Mouse (Mus musculus) CD8-positive naive resting alpha-beta T cell, adult 2 months (primary cell): ENCODE data around the gene Nufip2.
"Not testable (repeated sequence)": the region's sequence is repeated elsewhere in the genome, so short reads cannot be mapped to it uniquely, and the experiment has no call there.

Experiments used
- DNase-seq, 2 experiments: peaks; one replicate each; pipeline ENCODE4 v3.0.0; 2022; ENCODE audit warnings: low read depth in 2 of 2, low spot score in 2 of 2

Gene Nufip2

DNA sequence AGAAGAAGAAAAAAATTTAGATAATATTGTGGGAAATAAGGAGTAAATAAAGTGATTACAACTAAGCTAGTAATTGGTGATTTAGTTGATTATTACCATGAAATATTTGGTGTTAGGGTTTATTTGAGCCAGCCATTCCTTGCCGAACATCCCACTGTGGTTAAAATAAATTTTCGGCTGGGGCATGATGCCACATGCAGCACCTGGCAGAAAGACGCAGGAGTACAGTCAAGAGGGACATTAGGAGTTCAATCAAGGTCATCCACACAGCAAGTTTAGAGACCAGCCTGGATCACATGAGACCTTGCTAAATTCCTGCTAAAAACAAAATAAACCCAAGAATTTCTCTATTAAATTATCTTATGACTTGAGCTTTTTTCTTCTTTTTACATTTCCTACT, 23.1 kb downstream of the Nufip2 start:
- no peak for DNase-seq

DNA sequence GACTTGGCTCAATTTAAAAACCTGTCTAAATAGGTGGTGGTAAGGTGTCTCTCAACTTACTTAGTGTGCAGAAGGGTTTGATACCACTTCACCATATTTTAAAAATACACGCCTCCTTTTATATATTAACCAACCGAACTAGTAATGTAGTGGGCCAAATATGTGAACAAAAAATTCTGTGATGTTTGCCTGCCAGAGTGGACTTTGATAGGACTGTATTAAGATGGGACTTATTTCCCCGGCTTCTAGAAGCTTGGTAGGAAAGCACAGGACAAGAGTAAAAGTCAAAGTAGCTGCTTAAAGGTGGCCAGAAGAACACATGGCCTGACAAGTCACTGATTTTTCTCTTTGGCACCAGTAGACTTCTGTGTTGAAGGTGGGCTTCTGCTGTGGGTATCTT, 27.8 kb downstream of the Nufip2 start:
- no peak for DNase-seq

DNA sequence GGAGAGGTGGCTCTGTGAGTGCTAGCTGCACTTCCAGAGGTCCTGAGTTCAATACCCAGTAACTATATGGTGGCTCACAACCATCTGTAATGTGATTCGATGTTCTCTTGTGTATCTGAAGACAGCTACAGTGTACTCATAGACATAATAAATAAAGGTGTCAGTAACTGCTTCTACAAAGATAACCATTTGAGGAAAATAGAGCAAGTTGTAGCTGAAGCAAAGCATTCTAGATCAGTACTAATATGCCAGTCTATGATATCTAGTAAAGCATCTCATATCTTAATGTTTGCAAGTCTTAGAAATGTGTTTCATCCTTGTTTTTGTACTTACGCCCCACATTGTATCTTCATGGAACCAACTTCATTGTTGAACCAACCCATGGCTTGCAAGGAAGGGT, 33.1 kb downstream of the Nufip2 start:
- DNase-seq, result no peak

DNA sequence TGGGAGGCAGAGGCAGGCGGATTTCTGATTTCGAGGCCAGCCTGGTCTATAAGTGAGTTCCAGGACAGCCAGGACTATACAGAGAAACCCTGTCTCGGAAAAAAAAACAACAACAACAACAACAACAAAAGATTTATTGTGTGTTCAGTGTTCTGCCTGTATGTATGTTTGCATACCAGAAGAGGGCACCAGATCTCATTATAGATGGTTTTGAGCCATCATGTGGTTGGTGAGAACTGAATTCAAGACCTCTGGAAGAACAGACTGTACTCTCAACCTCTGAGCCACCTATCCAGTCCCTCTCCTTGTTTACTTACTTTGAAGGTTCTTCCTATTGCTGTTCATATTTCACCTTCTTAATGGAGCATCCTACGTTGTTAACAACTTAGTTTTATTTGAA, 35.4 kb downstream of the Nufip2 start:
- no peak for DNase-seq

DNA sequence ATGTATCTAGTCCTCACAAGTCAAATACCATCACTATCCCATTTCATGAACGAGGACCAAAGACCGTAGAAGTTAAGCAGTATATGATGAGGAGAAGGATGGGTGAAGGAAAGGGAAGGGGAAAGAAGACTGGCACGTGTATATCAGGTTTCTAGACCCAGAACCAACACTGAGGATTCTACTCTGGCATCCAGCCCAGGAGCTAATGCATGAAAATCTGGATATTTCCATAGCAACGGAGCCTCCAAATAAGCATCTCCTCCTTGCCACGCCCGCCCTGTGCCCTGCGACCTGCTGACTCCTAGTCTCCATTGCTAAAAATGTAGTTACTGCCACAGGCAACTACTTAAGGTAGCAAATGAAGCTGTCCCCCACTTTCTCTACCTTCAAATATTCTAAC, 38.8 kb downstream of the Nufip2 start:
- DNase-seq, result no peak

DNA sequence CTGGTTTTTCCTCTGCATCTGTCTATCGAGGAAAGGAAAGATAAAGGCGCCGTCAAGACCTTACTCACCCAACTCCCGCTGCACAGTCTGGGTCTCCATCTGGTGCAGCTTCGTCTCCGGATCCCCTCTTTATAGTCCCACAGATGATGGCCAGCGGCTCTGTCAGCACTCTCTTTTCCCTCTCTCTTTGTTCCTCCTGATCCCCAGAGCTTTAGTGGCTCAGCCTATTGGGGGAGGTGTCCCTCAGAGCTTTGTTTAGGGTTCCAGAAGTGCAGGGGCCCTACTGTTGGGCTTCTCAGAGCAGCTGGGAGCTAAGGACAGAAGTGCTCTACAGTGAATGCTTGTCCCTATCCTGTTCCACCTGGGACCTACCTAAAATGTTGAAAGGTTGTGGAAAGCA, 39.2 kb downstream of the Nufip2 start, which contains the start of gene Cryba1:
Cryba1 (minus strand) TSS at position 101 of the 400 bp plus-strand sequence.
- no peak for DNase-seq

DNA sequence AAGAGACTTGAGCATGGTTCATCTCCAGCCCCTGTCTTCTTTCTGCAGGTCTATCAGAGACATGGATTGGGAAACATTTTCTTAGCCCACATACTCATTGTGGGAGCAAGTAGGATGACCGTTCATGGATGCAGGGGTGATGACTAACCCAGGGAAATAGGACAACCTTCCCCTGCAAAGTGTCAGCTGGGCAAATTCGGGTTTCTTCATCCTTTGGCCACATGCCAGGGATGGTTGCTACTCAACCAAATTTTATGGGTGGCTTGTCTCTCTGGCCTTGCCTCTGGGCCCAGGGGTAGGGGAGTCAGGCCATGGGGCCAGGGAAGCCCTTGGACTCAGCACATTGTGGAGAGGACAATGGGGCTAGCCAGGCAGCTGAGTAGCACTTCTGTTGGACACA, 42.6 kb downstream of the Nufip2 start:
- DNase-seq, result no peak

DNA sequence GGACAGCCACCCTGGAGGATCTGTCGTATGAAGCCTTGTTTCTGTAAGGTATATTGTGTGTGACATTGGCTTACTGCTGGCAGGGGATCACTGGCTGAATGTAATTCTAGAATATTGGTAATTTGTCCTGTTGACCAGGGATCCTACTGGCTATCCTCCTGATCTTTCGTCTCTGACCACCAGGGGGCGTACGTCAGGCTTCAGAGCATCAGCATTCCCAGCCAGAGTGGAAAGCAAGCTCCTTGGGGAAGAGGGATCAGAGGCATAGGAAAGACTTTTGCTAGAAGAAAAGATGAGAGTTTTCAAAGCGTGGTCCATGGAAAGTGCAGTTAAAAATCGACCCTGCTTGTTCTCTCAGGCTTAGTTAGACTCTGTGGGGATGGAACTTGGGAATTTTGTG, 51.3 kb downstream of the Nufip2 start:
- peak; percentile 58 to 59 for DNase-seq

DNA sequence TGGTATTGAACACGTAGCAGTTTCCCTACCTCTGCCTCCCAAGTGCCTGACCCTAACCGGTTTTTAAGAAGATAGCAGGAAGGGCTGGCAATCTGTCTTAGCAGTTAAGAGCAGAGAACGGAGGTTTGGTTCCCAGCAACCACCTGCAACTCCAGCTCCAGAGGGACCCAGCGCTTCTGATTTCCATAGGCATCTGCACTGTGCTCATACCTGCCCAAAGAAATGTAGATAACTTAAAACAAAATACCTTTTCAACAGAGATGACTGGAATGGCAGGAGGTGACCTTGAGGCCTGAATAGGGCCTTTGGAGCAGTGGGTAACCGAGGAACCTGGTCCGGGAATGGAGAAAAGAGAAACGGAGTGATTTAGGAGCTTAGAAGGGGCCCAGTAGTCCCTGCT, 52.6 kb downstream of the Nufip2 start:
- DNase-seq, result no peak

DNA sequence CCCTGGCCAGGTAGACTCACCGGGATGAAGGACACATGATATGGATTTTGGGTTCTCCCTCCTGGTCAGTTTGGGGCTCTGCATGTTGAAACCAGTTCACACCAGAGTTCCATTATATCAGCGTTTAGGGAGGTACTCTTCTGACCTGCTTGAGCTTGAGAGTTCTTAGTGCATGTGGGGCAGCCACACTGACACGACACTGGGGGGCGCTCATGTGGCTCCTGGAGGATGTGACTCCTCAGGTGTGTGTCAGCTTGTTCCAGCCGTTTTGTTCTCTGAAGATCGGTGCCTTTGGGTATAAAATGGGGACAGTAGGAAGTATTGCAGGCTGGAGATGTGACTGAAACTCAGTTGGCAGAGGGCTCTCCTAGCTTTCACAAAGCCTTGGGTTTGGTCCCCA, 58.0 kb downstream of the Nufip2 start:
- DNase-seq, result peak; percentile 19 to 55

DNA sequence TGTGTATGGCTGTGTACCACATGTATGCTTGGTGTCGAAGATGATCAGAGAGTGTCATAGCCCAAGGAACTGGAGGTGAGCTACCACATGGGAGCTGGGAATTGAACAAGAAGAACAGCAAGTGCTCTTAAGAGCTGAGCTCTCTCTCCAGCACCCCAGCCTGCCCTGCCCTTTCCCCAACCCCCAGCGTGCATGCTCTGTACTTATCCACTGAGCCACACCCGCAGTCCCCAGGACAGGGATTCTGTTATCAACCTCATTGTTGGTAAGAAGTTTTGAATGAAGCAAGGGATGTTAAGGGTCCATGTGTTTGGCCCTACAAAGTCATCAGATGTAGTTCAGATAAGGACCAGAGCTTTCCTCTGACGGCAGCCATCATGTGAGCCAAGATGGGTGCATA, 60.7 kb downstream of the Nufip2 start:
- DNase-seq, result no peak

DNA sequence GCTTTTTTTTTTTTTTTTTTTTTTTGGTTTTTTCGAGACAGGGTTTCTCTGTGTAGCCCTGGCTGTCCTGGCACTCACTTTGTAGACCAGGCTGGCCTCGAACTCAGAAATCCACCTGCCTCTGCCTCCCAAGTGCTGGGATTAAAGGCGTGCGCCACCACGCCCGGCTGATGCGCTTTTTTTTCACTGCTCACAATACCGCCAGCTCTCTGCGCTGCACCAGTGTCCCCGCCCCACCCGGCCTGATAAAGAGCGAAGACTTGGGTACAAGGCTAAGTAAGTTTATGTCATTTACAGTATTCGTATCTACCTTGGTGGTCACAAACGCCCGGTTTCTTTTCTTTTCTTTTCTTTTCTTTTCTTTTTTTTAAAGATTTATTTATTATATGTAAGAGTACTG, 61.1 kb downstream of the Nufip2 start:
- not testable (repeated sequence) for DNase-seq

DNA sequence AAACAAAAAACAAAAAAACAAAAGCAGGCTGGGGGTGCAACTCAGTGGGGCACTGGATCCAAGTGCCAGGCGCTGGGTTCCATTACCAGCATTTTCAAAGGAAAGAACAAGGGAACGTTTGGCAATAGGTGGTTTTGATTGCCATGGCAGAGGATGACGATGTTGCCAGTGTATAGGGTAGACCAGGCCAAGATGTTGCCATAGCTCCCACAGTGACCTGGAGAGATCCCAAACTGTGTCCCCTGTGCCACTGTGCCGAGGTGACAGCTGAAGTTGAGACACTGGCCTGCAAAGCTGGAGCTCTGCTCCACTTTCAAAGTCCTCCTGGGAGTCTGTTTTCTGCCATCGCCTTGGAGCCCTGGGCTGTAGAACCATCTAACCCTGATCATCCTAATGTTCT, 63.0 kb downstream of the Nufip2 start:
- no peak for DNase-seq

DNA sequence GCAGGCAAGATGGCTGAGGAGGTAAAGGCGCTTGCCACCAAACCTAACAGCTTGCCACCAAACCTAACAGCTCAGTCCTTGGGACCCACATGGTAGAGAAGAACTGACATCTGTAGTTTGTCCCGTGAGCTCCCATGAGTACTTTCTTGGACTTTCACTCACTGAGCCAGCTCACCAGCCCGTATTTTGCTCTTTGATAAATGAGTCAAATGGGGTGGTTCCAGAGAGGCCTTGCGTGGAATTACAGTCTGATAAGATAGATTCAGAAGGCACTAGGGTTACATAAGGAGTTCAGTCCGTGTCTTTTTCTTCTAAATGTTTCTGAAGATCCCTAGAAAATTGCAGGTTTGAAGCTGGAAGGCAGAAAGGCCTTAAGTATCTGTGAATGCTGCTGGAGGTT, 66.6 kb downstream of the Nufip2 start:
- no peak for DNase-seq

DNA sequence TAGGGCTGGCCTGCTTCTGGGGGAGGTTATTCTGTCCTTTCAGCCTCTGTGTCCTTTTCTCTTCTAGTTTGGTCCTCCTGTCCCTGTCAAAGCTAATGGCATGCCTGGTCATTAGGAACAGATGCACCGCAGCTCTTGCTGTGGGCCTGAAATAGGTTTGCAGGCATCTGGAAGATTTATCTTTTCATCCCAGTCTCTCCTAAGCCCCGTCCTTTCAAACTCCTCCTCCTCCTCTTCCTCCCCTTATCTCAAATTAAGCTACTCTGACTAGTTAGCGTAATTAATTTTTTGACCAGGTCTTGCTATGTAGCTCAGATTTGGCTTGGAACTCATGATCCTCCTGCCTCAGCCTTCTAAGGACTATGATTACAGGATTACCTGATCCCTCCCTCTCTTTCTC, 67.5 kb downstream of the Nufip2 start:
- DNase-seq, result no peak

DNA sequence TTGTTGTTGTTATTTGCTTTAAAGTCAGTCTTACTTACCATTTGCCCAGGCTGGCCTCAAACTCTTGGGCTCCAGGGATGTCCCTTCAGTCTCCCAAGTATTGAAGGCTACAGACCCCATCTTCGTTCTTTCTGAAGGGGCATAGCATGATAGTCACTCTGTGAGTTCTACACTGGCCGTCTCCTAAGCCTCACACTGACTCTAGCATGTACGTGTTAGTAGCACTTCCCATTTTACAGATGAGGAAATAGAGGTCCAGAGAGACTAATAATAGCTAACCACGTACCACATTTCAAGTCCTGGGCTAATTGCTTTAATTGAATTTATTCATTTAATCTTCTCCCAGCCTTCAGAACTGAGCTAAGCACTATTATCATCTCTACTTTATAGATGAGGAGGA, 74.1 kb downstream of the Nufip2 start:
- no peak for DNase-seq

DNA sequence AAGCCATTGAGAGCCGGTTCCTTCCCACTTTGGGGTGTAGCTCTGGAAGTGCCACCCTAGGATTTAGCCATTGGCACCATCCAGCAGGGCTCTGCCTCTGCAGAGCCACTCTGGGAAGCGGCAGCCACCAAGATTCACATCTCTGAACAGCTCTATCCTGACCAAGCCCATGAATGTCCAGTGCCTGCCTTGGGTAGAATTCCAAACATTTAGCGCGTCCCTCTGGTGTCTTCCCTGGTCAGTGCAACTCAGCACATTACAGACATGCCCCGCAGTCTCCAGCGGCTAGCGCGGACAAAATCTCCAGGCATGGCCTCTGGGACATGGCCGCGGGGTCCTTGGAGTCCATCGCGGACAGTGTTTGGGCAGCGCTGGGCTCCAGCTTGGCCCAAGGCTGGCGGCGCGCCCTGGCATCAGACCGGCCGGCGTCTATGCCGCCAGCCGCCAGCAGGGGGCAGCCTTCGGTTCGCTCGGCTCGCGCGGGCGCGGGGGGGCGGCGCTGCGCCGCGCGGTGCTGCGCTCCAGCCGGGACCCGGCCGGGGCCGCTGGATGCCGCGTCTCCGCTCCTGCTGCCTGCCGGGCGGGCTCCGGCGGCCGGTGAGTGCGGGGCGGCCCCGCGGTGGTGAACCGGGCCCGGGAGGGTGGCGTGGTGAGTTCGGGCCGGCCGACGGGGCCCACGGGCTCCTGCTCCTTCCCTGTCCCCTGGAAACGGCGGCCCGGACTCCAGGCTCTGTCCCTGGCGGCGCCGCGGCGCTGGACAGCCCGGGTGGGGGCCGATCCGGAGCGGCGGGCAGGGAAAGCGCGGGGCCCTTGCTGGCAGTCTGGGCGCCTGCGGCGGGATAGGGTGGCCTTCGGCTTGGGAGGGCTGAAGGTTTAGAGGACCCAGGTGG, 77.1 kb downstream of the Nufip2 start, which contains the start of gene Myo18a:
Myo18a (plus strand) TSS at position 464 of the 890 bp plus-strand sequence.
- DNase-seq, result peak; percentile 77 to 80

DNA sequence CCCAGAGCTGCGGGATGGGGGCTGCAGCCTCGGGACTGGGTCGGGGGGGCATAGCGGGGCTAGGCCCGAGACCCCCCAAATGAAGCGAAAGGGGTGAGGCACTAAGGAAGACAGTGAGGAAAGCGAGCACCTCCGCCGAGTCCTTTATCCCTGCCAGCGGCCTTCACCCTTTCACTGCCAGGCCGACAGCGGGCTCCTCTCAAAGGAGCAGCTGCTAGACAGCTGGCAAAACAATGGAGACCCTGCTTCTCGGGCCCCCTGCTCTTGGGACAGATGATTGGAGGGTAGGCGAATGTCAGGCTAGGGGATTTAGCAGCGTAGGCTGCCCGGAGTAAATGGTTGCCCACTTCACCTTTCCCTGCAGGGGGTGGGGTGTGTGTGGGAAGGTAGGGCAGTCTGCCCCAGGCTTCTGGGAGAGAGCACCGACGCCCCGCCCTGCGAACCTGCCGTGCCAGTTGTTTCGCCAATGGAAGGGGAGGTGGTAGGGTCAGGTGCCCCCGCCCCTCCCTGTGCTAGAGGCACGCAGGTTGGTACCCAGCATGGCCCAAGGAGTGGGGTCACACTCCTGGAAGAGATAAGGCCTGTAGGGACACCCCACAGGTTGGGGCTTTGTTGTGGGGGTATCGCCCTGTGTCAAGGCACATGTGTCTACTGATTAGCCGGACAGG, 77.9 kb downstream of the Nufip2 start:
- DNase-seq, result peak in 1 of 2 experiments; percentile 21

DNA sequence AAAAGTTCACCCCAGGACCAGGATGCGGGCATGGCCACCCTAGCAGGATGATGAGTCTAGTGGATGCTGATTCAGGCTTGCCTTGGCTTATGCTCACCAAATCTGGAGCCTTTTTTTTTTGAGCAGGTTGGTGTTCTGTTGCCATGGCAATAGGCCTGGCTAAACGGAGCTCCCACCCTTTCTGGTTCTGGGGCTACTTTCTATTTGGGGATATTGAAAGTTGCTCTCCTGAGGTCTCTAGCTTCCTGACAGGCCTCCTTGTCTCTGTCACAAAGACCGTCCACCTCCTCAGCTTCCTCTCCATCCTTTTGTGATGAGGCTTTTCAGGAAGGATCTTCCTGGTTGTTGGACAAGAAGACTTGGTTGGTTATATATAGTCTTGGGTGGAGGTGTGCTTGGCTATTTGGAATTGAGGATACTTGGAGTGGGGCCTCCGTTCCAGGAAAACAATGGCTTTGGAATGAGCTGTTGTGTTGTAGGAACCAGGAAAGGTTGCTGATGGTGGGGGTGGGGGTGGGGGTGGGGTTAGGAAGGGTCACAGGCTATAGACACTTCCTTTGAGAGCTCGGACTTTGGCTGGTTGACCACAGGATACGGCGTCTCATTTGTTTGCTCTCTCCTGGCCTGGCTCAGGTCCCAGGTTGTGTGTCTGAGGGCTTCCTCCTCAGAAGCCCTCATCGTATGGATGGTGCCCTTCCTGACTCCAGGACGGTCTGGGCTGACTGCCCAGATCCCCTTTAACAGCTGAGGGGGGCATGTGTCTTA, 78.9 kb downstream of the Nufip2 start:
- no peak for DNase-seq

DNA sequence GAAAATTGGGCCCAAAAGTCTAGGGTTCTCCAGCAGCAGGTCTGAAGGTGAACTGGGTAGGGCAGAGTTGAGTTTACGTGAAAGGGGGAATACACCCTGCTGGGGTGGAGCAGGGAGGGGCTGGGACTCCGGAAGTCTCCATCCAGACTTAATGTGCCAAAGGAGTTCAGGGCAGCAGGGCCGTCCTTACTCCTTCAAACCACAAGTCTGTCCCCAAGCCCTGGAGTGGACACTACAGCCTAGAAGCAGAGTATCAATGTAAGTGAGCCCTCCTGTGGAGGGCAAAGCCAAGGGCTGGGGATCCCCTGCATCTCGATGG, 79.5 kb downstream of the Nufip2 start:
- no peak for DNase-seq

DNA sequence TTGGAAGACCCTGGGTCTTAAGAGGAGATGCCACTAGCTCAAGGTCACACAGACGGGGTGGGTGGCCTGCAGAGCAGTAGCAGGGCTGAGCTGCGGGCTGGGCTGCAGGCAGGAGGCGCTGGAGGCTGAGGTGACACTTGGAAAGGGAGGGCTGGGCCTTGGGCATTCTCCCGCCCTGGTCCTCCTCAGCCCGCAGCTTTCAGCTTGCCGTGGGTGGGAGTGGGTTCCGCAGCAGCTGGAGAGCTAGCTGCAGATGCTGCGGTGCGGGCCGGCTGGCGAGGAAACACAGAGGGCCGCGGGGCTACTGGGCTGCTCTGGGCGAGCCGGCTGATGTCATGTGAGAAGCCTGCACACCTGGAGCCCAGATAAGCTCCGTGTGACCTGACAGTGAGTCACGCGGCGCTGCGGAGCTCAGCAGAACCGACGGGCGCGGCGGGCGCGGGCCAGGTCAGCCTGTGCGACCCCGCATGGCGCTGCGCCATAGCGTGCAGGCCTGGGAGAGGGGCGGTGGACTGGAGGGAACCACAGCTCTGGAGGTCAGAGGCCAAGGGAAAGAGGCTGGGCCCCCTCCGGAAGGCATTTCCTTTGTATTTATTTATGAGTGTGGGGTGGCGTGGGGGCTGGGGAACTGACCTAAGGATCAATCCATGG, 80.5 kb downstream of the Nufip2 start:
- peak; percentile 10 to 22 for DNase-seq
